Mouse (Mus musculus) right cerebral cortex, postnatal 10 days (tissue): ENCODE data around the gene Ctc1.
"Not testable (repeated sequence)": the region's sequence is repeated elsewhere in the genome, so short reads cannot be mapped to it uniquely, and the experiment has no call there.

ENCODE experiments used
- DNase-seq, 2 experiments: peaks; one replicate each; pipeline ENCODE4 v3.0.0; 2021; ENCODE audit warnings: low spot score in 2 of 2

The Ctc1 gene

DNA sequence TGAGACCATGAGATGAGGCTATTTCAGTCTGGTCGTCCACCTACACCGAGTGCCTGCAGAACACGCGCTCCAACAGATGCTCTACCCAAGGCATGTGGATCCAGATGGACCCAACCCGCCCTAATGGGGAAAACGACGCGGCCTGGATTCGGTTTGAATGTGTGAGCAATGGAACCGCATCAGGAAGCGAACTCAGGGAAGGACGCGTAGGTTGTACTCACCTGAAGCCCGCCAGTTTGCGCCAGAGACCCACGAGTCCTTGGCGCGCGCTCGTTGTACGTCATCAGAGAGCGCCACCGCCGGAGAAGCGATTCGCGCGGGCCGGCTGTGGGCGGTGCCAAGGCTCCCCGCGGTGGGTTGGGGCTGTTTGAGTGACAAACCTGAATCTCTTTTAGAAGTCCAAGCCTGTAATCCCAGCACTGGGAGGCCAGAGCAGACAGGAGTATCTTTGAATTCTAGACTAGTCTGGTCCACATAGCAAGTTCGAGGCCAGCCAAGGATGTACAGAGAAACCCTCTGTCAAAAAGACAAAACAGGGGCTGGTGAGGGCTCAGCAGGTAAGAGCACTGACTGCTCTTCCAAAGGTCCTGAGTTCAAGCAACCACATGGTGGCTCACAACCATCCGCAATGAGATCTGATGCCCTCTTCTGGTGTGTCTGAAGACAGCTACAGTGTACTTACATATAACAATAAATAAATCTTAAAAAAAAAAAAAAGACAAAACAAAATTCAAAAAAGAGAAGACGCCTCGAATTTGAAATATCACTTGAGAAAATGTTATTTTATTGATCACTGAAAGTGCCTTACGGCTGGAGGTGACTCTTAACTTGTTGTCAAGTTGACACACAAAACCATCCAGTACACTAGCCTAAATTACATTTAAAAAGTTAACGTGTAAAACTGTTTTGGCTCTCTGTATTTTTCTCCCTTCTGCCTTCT, 7.3 kb upstream of the Ctc1 start, which contains the start of gene Pfas:
Gene Pfas, minus strand, starts transcription at position 279 of the 940 bp plus-strand sequence.
- DNase-seq: peak; percentile 96 to 97

DNA sequence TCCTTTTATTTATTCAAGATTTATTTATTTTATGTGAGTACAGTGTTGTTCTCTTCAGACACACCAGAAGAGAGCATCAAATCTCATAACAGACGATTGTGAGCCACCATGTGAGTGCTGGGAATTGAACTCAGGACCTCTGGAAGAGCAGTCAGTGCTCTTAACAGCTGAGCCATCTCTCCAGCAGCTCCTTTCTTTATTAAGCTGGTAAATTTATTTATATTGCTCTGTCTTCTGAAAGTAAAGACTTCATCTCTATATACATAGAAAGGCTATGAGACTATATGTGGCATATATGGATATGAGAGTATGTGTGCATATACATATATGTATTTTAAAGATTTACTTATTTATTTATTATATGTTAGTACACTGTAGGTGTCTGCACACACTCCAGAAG, 6.2 kb upstream of the Ctc1 start:
- no peak for DNase-seq

DNA sequence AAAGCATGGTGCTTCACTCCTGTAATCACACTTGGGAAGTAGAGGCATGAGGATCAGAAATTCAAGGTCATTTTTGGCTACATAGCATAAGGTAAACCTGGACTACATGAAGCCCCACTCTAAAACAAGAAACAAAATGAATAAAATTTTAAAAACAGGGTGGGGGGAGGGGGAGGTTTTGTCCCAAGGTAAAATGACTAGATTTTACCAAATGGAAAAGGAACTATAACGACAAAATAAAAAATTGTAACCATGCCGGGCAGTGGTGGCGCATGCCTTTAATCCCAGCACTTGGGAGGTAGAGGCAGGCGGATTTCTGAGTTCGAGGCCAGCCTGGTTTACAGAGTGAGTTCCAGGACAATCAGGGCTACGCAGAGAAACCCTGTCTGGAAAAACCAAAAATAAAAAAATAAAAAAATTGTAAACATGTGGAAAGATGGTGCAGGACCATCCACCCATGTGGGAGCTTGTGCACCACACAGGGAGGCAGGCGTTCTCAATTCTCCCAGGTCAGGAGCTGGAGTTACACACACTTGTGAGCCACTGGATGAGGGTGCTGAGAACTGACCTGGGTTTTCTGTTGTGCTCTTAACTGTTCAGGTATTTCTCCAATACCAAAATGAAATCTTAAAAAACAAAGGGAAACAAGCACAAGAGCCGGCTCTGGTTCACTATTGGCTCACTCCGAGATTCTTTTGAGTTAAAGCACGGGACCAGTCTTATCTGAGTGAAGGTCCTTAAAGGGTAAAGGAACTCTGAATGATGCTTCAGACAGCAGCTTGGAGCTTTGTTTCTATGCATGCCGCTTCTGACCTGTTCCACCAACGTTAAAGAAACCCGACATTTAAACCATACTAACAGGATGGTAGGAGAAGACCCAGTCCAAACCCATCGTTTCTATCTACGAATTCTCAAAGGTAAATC, 5.0 kb upstream of the Ctc1 start:
- no peak for DNase-seq

DNA sequence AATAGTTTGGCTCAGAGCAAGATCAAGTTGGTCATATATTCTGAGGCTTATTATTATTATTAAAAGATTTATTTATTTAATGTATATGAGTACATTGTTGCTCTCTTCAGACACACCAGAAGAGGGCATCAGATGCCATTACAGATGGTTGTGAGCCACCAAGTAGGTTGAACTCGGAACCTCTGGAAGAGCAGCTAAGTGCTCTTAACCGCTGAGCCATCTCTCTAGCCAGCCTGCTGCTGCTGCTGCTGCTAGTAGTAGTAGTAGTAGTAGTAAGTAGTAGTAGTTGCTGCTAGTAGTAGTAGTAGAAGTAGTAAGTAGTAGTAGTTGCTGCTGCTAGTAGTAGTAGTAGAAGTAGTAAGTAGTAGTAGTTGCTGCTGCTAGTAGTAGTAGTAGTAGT, 4.3 kb upstream of the Ctc1 start:
- not testable (repeated sequence) for DNase-seq

DNA sequence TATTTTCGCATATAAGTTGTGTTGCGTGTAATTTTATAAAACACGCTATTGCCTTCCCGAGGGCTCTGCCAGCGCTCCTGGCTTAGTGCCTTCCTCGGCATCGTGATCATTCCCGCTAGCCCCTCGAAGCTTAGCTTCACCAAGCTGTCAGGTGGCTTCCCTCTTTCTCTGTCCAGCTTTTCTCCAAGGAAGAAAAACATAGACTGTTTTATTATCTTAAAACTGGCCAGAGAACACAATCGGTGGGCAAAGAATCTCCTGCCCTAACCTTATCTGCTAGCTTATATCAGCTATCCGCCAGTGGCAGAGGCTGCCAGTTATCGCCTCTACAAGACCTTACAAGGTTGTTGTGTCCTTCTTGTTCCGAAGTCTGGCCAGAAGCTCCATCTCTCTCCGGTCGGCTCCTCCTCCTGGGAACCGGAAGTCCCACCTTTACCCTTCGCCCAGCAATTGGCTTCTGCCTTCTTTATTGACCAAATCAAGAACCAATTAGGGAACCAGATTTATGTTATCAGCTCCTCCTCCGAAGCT, 3.6 kb upstream of the Ctc1 start:
- peak; percentile 92 to 95 for DNase-seq

DNA sequence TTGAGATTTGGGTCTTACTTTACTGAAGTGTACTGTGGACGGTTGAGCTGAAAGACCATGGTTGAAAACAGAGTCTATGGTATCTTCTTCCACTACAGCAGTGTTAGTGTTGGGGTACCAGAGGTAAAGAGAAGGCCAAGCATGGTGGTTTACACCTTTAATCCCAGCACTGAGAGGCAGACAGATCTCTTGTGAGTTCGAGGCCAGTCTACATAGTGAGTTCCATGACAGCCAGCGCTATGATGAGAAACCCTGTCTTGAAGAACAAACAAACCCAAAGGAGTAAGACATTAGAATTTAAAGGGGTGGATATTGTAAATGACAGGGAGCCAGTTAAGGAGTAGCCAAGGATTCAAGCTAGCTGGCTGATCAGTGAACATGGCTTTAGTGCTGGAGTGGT, 1.0 kb downstream of the Ctc1 start:
- no peak for DNase-seq

DNA sequence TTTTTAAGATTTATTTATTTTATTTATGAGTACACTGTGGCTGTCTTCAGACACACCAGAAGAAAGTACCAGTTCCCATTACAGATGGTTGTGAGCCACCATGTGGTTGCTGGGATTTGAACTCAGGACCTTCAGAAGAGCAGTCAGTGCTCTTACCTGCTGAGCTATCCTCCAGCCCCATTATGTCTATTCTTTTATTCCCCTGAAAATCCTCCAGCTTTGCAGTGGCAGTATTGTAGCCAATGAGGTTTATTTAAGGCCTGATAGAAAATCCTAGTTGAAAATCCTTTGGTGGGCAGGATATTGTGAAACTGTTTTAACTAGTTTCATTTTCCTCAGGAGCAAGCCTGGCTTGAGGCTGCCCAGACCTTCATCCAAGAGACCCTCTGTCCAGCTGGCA, 5.0 kb downstream of the Ctc1 start:
- DNase-seq: no peak

DNA sequence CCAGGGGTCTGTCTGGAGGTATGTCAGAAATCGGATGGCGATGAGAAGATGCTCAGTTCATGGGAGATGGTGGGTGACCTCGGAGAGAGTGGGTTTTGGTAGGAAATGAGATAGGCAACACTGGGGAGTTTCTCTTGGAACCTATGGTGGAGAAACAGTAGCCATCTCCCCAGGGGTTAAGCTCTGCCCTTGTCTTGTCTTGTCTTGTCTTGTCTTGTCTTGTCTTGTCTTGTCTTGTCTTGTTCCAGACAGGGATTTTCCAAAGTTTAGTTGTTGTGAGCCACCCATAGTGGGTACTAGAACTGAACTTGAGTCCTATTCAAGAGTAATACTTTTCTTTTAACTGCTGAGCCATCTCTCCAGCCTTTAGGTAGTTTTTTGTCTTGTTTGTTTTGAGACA, 10.9 kb downstream of the Ctc1 start:
- DNase-seq: no peak

DNA sequence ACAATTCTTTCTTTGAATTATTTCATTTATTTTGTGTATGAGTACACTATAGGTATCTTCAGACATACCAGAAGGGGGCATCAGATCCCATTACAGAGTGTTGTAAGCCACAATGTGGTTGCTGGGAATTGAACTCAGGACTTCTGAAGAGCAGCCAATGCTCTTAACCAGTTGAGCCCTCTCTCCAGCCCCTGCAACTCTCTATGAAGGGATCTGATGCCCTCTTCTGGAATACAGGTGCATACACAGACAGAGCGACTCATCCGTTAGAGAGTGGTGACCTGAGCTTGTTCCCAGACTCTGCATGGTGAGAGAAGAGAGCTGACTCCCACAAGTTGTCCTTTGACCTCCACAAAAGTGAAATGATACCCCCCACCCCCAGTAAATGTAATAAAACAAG, 13.1 kb downstream of the Ctc1 start:
- no peak for DNase-seq

DNA sequence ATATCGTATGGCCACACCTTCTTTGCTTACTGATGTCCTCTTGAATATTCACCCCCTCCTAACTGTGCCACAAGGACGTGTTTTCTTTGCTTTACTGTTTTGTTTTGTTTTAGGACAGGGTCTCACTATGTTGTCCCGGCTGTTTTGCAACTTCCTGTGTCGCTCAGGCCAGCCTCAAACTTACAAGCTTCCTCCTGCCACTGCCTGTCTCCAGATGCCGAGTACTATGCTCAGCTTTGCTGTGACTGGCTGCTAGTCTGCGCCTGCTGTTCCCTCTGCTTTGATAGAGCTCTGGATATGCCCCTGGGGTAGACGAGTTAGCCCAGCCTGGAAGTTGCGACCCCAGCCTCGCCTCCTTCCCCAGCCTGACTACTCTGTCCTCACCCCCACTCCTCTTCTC, 17.8 kb downstream of the Ctc1 start:
- no peak for DNase-seq

DNA sequence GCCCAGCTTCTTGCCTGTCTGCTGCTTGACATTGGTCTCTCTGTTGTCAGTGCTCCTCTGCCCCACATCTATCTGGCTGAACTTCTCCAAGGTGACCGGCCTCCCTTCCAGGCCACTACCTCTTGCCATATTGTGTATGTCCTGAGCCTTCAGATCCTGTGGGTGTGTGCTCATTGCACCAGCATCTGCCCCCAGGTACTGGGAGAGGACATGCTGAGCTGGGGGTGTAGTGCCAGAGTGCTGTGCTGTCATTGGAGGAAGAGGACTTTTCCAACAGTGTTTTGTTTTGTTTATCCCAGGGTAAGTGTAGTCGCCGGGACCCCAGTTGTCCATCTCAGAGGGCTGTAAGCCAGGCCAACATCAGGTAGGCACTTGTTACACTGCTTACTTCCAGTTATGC, 18.9 kb downstream of the Ctc1 start:
- peak in 1 of 2 experiments; percentile 21 for DNase-seq

DNA sequence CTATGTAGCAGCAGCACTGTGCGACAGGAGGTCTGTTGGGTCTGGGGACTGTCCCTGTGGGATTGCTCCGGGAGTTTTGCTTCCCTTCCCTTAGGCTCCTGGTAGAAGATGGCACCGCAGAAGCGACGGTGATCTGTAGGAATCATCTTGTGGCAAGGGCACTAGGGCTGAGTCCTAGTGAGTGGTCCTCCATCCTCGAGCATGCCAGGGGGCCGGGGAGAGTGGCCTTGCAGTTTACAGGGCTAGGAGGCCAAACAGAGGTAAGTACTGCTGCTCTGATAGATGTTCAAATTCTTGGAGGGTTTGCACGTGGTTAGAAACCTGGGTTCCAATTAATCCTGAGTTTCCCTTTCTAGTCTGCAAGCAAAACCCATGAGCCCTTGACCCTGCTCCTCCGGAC, 19.7 kb downstream of the Ctc1 start:
- peak; percentile 34 to 40 for DNase-seq

DNA sequence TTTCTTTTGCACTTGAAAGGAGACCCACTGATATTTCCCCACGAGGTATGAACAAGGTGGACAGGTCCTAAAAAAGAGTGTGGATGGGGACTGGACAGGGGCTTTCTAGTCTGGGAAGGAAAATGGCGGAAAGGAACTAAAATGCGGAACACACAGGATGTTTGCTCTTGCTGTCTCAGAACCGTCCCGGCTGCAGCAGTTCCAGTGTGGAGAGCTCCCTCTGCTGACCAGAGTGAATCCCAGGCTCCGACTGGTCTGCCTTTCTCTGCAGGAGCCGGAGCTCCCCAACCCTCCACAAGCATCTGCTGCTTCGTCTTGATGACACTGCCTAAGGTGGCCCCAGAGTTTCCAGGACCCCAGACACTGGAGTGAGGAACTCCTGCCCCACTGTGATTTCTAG, 20.1 kb downstream of the Ctc1 start:
- peak; percentile 95 for DNase-seq

DNA sequence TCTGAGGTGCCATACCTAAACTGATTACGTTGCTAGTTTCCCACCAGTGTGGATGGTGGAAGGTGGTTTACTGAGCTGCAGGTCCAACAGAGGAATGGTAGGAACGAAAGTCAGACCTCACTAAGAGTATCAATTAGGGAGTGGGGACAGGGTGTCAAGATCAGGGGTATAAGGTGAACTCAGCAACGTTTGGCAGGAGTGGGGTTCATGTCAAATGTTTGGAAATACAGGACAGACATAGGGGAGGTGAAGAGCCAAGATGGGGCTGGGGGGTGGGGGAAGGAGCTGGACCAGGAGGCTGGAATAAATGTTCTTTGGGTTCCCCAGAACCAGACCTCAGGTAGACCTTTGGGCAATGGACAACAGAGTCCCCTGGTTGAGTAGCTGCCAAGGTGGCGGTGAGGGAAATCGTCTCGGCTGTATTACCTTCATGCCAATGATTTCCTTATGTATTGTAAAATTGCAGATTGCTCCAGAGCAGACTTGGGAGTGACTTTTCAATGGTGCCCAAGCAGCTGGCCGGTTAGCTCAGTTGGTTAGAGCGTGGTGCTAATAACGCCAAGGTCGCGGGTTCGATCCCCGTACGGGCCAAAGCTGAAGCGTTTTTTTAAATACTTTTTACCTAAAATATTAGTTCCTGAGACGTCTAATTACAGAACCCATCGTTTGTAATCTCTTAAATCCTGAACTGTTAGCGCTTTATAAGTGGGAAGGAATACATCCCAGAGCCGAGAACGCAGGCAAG, 20.9 kb downstream of the Ctc1 start:
- DNase-seq: peak; percentile 85 to 86

DNA sequence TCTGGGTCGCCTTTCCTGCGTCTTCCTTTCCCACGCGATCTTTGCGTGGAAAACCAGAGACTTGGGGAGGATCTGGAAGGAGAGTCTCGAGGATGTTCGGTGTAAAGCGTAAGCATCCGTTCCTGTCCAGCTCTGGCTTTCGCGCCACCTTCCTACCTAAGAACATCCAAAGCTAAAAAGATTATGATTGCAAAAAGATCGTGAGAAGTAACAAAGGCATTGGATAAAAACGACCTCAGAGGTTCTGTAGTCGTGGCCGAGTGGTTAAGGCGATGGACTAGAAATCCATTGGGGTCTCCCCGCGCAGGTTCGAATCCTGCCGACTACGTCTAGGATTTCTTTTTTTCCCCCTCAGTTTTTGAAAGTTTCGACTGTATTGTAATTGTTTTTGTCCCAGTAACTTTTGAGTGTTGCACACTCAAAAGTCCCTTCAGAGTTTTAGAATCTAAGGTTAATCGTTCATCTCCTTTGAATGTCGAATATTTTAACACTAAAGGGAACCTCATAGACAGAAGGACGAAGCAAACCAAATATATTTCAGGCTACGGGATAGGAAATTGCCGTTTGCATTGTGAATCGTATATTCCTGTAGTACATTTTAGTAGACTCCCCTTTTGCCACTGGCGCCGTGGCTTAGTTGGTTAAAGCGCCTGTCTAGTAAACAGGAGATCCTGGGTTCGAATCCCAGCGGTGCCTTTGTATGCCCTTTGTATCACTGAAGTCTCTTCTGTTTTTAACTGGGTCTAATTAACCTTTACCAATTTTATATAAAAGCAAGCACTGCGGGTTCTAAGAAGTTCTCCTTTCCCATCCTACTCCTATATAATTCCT, 21.7 kb downstream of the Ctc1 start:
- peak; percentile 86 to 90 for DNase-seq

DNA sequence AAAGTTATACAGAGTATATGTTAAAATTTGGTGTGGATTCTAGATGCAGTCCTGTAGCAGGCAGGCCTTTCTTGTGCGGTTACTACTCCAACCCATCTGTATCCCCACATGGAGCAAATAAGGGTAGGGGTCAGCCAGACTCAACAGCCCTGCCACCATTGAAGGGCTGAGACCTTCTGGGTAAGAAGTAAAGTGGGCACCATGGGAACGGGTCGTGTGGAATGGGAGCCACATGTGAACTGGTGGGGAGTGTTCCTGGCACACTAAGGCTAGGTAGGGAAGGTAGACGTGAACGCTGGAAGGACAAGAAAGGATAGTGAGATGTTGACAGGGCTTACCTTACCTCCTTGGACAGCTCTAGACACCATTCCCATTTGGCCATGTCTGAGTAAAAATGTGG, 22.5 kb downstream of the Ctc1 start:
- DNase-seq: peak in 1 of 2 experiments; percentile 22

DNA sequence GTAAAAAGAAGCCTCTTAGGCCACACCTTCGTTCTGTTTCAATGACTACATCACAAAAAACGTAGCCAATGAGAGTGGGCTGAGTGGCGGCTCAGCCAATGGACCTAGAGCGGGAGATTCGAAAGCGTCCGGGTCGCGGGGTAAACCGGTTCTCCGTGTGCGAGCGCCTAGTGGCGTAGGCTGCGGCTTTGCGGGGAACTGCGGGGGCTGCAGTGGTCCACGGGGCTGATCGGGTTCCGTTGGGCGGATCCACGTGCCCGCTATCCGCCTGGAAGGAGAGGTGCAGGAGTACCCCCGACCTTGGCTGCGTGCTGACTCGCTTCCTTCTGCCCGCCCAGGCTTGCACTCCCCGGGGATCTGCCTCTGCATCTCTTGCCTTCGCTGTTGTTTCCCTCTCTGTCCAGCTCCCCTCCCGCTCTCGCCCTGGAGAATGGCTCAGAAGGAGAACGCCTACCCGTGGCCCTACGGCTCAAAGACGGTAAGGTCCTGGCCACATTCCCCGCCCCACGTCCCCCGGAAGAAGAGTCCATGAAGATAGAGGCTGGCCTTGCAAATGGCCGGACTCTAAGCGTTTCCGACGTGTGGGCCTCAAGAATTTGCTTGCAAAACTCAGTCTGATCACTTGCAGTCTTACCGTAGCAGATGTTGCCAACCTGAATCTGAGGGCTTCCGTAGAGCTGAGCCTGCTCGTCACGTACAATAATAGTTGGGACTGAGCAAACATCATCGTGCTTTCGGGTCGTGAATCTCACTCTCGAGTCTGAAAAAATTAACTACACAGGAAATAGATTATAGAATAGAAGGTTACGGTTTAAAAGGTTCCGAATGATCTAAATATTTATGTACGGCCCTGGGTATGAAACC, 30.1 kb downstream of the Ctc1 start, which contains the start of gene Aurkb:
Gene Aurkb, plus strand, starts transcription at position 117 of the 864 bp plus-strand sequence.
- peak; percentile 90 to 92 for DNase-seq

DNA sequence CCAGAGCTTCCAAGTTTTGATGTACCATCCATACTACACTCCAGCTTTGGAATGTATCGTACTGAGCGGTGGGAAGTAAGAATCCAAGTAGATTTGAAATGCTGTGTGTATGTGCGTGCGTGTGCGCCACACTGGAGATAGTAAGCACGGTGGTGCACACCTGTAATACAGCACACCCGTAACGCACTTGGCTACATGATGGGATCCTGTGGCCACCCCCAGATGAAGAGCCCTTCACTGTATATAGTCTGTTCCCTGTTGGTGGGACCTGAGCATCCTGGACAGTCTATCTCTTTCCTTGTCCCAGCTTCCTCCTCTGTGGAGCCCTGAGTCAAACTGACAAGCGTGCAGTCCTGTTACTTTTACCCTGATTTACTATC, 30.7 kb downstream of the Ctc1 start:
- DNase-seq: peak in 1 of 2 experiments; percentile 10

DNA sequence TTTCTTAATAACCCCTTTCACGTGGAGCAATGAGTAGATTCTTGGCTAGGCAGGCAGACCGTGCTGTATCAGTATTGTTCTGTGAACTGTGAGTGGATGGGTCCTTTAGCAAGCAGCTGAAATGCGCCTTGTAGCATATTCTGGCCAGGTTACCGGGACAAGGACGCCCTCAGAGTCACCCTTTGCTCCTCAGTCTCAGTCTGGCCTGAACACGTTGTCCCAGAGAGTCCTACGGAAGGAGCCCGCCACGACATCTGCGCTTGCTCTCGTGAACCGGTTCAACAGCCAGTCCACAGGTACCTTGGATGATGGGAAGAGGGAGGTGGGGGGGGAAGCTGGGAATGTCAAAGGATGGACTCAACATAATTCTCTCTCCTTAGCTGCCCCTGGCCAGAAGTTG, 31.9 kb downstream of the Ctc1 start:
- peak; percentile 17 to 33 for DNase-seq
